Mouse (Mus musculus) myocyte (in vitro differentiated cells): ENCODE measurements at regions not wholly inside any gene's neighbourhood (a gene's known extent, or its start where the extent isn't known, plus 50 kb on each side); places are given as distances from the start of the nearest gene placed in this dataset.

Experiments used
- H3K27me3 ChIP-seq: one replicate; pipeline ENCODE4 v1.6.1; 2011; ENCODE audit not compliant: control insufficient read depth, insufficient read depth, insufficient read length
- H3K36me3 ChIP-seq: one replicate; pipeline ENCODE4 v1.6.1; 2011; ENCODE audit not compliant: control insufficient read depth, insufficient read depth
- H3K4me2 ChIP-seq: one replicate; pipeline ENCODE4 v1.6.1; 2011; ENCODE audit warnings: low read depth, control low read depth
- H3K4me3 ChIP-seq: one replicate; pipeline ENCODE4 v1.5.1; 2011; ENCODE audit warnings: mild to moderate bottlenecking, control low read depth, moderate library complexity
- H3K79me2 ChIP-seq: one replicate; pipeline ENCODE4 v1.6.1; 2011; ENCODE audit not compliant: control insufficient read depth, insufficient read depth
- H3ac ChIP-seq: one replicate; pipeline ENCODE4 v1.6.1; 2011; ENCODE audit not compliant: control insufficient read depth, insufficient read length
- E2F4 ChIP-seq: IDR thresholded peaks from one replicate; pipeline ENCODE4 v1.6.1; 2011; ENCODE audit warnings: mild to moderate bottlenecking, control low read depth, moderate library complexity; ENCODE audit not compliant: insufficient read depth
- MAX ChIP-seq: IDR thresholded peaks from one replicate; pipeline ENCODE4 v1.6.1; 2011; ENCODE audit warnings: low read depth, mild to moderate bottlenecking, control low read depth
- MYOD1 ChIP-seq, 3 experiments: IDR thresholded peaks; one replicate each; pipeline ENCODE4 v1.6.1; 2011; ENCODE audit warnings: control low read depth in 2 of 3, low read depth in 2 of 3, mild to moderate bottlenecking in 2 of 3, moderate library complexity in 1 of 3; ENCODE audit not compliant: insufficient read length in 2 of 3, control insufficient read depth in 1 of 3
- MYOG ChIP-seq, 3 experiments: IDR thresholded peaks; one replicate each; pipeline ENCODE4 v1.6.1; 2011; ENCODE audit warnings: control low read depth in 2 of 3, low read depth in 2 of 3, mild to moderate bottlenecking in 2 of 3; ENCODE audit not compliant: insufficient read length in 2 of 3, control insufficient read depth in 1 of 3, insufficient read depth in 1 of 3
- POLR2A ChIP-seq: IDR thresholded peaks from one replicate; pipeline ENCODE4 v1.6.1; 2011; ENCODE audit warnings: low read depth, mild to moderate bottlenecking, control low read depth, moderate library complexity; ENCODE audit not compliant: insufficient read length
- REST ChIP-seq: IDR thresholded peaks from one replicate; pipeline ENCODE4 v1.6.1; 2011; ENCODE audit warnings: mild to moderate bottlenecking, control low read depth, moderate library complexity; ENCODE audit not compliant: insufficient read depth, insufficient read length
- SRF ChIP-seq: IDR thresholded peaks from one replicate; pipeline ENCODE4 v1.6.1; 2011; ENCODE audit warnings: low read depth; ENCODE audit not compliant: control insufficient read depth, insufficient read length
- TCF3 ChIP-seq: IDR thresholded peaks from one replicate; pipeline ENCODE4 v1.6.1; 2011; ENCODE audit warnings: low read depth, control low read depth; ENCODE audit not compliant: insufficient read length
- USF1 ChIP-seq: IDR thresholded peaks from one replicate; pipeline ENCODE4 v1.6.1; 2011; ENCODE audit warnings: low read depth, mild to moderate bottlenecking, control low read depth, moderate library complexity

- H3K27me3 ChIP-seq, result no peaks in the 10 kb centered on the region
- TF ChIP-seq USF1 (no peak), POLR2A (no peak), E2F4 (no peak)
- H3K4me3 ChIP-seq, result no peak overlapping the region
- H3ac ChIP-seq, result no peak overlapping the region
- H3K4me2 ChIP-seq, result no peak overlapping the region
- no peaks in the 10 kb centered on the region for H3K79me2 ChIP-seq
- H3K36me3 ChIP-seq, result no peaks in the 10 kb centered on the region
Observed at GRCm38 (mm10) chr15:52639790-52640189, 1244.9 kb upstream of the Gm7489 start.

GRCm38 (mm10) chr15:52645961-52646360 lies 1238.7 kb upstream of the Gm7489 start:
- H3K79me2 ChIP-seq, result no peaks in the 10 kb centered on the region
- H3ac ChIP-seq, result no peak overlapping the region
- no peak overlapping the region for H3K4me3 ChIP-seq
- no peak overlapping the region for H3K4me2 ChIP-seq
- no peaks in the 10 kb centered on the region for H3K27me3 ChIP-seq
- H3K36me3 ChIP-seq, result no peaks in the 10 kb centered on the region
- TF ChIP-seq USF1, result no peak
- TF ChIP-seq MAX, result no peak
- TF ChIP-seq SRF, result no peak
- no peak for TF ChIP-seq E2F4
- TF ChIP-seq MYOD1 (IDR thresholded peaks at IDR 0.05; ENCODE audit: control insufficient read depth in 1 of 3, insufficient read length in 2 of 3, low read depth in 2 of 3), result no peak
- no peak for TF ChIP-seq TCF3

DNA sequence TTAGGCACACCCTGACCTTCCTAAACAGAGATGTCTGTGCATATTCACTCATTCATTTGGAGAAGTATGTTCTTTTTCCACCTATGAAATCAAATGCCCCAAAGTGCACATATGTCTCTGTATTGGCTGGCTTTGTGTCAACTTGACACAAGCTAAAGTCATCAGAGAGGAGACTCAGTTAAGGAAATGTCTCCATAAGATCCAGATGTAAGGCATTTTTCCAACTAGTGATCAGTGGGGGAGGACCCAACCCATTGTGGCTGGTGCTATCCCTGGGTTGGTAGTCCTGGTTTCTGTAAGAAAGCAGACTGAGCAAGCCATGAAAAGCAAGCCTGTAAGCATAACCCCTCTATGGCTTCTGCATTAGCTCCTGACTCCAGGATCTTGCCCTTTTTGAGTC lies 1226.8 kb upstream of the Gm7489 start:
- Histone ChIP-seq H3K79me2 (no peaks in the 10 kb centered on the region), H3K4me3 (no peak overlapping the region), H3K4me2 (no peak overlapping the region), H3K27me3 (no peaks in the 10 kb centered on the region), H3K36me3 (no peaks in the 10 kb centered on the region), H3ac (no peak overlapping the region)
- no peak for TF ChIP-seq MYOG (IDR thresholded peaks at IDR 0.05; ENCODE audit: control insufficient read depth in 1 of 3, insufficient read depth in 1 of 3, insufficient read length in 2 of 3, low read depth in 2 of 3)
- no peak for TF ChIP-seq TCF3
- TF ChIP-seq MYOD1 (IDR thresholded peaks at IDR 0.05; ENCODE audit: control insufficient read depth in 1 of 3, insufficient read length in 2 of 3, low read depth in 2 of 3), result no peak
- no peak for TF ChIP-seq REST
- TF ChIP-seq SRF, result no peak
- TF ChIP-seq E2F4, result no peak
